Mouse (Mus musculus): ENCODE measurements around the gene A930017K11Rik. TPM values are rescaled to one million over a fixed set of nuclear protein-coding genes. Genes with fewer than 3 reads are reported as not detected.

Gene A930017K11Rik
- polyA plus RNA-seq, 1 experiment from 2014 or later, result 0.77 TPM

GRCm38 (mm10) chr17:25970954-25971707 lies 18.8 kb upstream of the A930017K11Rik start:
- Histone ChIP-seq H3K27ac (no peak overlapping the region), H3K4me3 (no peak overlapping the region), H3K9me3 (no peaks in the 10 kb centered on the region), H3K4me2 (no peak overlapping the region), H3K4me1 (replicated peaks) (peaks cover 10% of the 10 kb centered on the region; the same call in 1 of the 2 replicates), H3K36me3 (peaks cover 6% of the 10 kb centered on the region; the same call in 1 of the 2 replicates), H3K9ac (no peak overlapping the region), H3K27me3 (no peaks in the 10 kb centered on the region)
- WGBS, result 87% methylated on average over 4 of the region's 4 CpGs
- no peak for ATAC-seq (ENCODE audit: low FRiP score)

DNA sequence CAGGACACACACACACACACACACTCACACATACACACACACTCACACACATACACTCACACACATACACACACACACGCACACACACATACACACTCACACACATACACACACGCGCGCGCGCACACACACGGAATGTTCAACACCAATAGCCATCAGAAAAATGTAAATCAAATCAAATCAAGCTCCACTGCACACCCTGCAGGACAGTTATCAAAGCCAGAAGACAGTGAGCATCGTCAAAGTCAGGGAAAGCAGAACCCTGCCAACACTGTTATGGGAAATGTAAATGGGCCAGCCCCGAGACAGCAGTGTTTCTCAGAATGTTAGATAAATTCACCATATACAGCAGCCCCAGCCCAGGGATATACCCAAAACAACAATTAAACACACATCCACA lies 18.1 kb upstream of the A930017K11Rik start:
- Histone ChIP-seq H3K4me1 (replicated peaks) (peaks cover 10% of the 10 kb centered on the region; the same call in 1 of the 2 replicates), H3K27me3 (no peaks in the 10 kb centered on the region), H3K9me3 (no peaks in the 10 kb centered on the region), H3K36me3 (peaks cover 6% of the 10 kb centered on the region; the same call in 1 of the 2 replicates), H3K9ac (no peak overlapping the region), H3K27ac (no peak overlapping the region), H3K4me3 (no peak overlapping the region), H3K4me2 (no peak overlapping the region)
- ATAC-seq (ENCODE audit: low FRiP score), result no peak
- WGBS, result 89% methylated on average over 9 of the region's 9 CpGs

- H3K36me3 ChIP-seq, result peaks cover 23% of the 10 kb centered on the region
- no peak overlapping the region for H3K9ac ChIP-seq
- H3K9me3 ChIP-seq, result no peaks in the 10 kb centered on the region
- peaks cover 18% of the 10 kb centered on the region; the same call in 1 of the 2 replicates for H3K4me1 ChIP-seq (replicated peaks)
- H3K4me2 ChIP-seq, result no peak overlapping the region
- no peak overlapping the region for H3K27ac ChIP-seq
- no peak overlapping the region for H3K4me3 ChIP-seq
- ATAC-seq (ENCODE audit: low FRiP score), result no peak
- WGBS, result 86% methylated on average over 1 of the region's 1 CpGs
- no peaks in the 10 kb centered on the region for H3K27me3 ChIP-seq
Observed at GRCm38 (mm10) chr17:25968176-25968575, 15.8 kb upstream of the A930017K11Rik start.

DNA sequence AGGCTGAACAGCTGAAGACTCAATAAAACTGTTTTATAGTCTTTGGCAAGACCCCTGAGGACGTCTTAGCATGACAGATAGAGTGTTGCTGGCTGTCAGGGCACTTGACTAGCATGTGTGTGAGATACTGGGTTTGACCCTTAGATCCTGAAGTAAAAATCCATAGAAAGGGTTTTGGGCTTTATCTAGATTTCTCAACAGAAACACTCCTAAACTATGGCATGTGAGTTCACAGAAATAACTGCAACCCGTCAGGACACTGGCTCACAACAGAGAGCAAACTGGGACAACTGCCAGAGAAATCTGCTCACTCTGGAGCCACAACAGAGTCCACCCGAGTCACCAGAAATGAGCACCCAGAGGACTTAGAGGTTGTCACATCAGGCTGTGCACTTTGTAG lies 15.3 kb upstream of the A930017K11Rik start:
- 70% methylated on average over 3 of the region's 3 CpGs for WGBS
- H3K4me3 ChIP-seq, result no peak overlapping the region
- no peak overlapping the region for H3K9ac ChIP-seq
- ATAC-seq (ENCODE audit: low FRiP score), result no peak
- peaks cover 18% of the 10 kb centered on the region; the same call in 1 of the 2 replicates for H3K4me1 ChIP-seq (replicated peaks)
- no peak overlapping the region for H3K27ac ChIP-seq
- peaks cover 28% of the 10 kb centered on the region for H3K36me3 ChIP-seq
- no peaks in the 10 kb centered on the region for H3K27me3 ChIP-seq
- no peaks in the 10 kb centered on the region for H3K9me3 ChIP-seq
- H3K4me2 ChIP-seq, result no peak overlapping the region

- Histone ChIP-seq H3K9ac (no peak overlapping the region; the same call in 1 of the 2 replicates), H3K27me3 (no peaks in the 10 kb centered on the region)
Observed at GRCm38 (mm10) chr17:25964271-25964670, 11.9 kb upstream of the A930017K11Rik start.

DNA sequence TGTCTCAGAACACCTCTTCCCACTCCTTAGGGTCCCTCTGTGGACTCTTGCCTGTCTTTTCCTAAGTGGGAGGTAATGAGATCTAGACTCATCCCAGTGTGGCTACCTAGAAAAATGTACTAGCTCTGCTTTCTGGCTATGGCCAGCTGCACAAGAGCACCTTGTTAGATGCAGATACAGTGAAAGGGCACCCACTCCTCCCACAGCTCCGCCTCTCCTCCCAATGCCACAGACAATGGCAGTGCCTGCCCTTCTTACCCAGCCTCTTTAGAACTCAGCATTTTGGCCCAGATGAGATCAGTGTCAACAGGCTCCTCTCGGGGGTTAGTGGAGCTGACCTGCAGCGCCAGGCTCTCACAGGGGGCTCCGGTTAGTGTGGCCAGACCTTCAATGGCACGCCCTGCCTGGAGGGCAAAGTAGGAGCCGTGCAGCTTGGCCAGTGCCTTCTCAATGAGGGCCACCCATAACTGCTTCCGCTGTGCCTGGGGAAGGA lies 10.1 kb upstream of the A930017K11Rik start:
- no peaks in the 10 kb centered on the region for H3K27me3 ChIP-seq
- no peak overlapping the region for H3K4me3 ChIP-seq
- peaks cover 69% of the 10 kb centered on the region for H3K36me3 ChIP-seq
- H3K27ac ChIP-seq, result no peak overlapping the region
- no peak overlapping the region; the same call in 1 of the 2 replicates for H3K9ac ChIP-seq
- H3K4me1 ChIP-seq (replicated peaks), result peaks cover 14% of the 10 kb centered on the region; the same call in 1 of the 2 replicates
- ATAC-seq (ENCODE audit: low FRiP score), result no peak
- no peaks in the 10 kb centered on the region for H3K9me3 ChIP-seq
- no peak overlapping the region for H3K4me2 ChIP-seq
- 93% methylated on average over 7 of the region's 7 CpGs for WGBS

More at GRCm38 (mm10) chr17:25964271-25964670, 11.9 kb upstream of the A930017K11Rik start:
- ATAC-seq (ENCODE audit: low FRiP score), result no peak
- H3K27ac ChIP-seq, result no peak overlapping the region
- 87% methylated on average over 7 of the region's 7 CpGs for WGBS
- H3K36me3 ChIP-seq, result peaks cover 52% of the 10 kb centered on the region
- H3K9me3 ChIP-seq, result no peaks in the 10 kb centered on the region
- H3K4me2 ChIP-seq, result no peak overlapping the region
- no peak overlapping the region for H3K4me3 ChIP-seq
- peaks cover 18% of the 10 kb centered on the region; the same call in 1 of the 2 replicates for H3K4me1 ChIP-seq (replicated peaks)

DNA sequence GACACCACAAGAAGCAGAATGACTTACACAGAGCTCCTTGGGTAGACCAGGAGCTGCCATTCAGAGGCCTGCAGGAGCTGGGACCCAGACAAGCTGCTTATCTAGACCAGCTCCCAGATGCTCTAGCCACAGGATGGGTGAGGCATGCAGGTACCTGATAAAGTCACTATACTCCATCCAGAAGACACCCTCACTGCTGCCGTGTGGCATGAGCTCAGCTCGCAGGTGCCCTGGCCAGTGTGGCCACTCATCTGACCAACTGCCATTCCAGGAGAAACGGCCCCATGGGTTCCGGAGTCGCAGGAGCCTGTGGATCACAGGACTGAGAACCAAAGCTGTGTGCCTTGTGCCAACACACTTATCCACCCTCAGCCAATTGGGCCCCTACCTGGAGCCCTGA lies 9.2 kb upstream of the A930017K11Rik start:
- Histone ChIP-seq H3K4me3 (no peak overlapping the region), H3K27me3 (no peaks in the 10 kb centered on the region), H3K36me3 (peaks cover 70% of the 10 kb centered on the region), H3K9ac (no peak overlapping the region), H3K4me2 (no peak overlapping the region), H3K9me3 (no peaks in the 10 kb centered on the region), H3K27ac (no peak overlapping the region), H3K4me1 (replicated peaks) (peaks cover 16% of the 10 kb centered on the region; the same call in 1 of the 2 replicates)
- ATAC-seq (ENCODE audit: low FRiP score), result no peak
- WGBS, result 94% methylated on average over 5 of the region's 5 CpGs

GRCm38 (mm10) chr17:25959630-25960467 lies 7.5 kb upstream of the A930017K11Rik start:
- no peak overlapping the region for H3K9ac ChIP-seq
- ATAC-seq (ENCODE audit: low FRiP score), result no peak
- WGBS, result 95% methylated on average over 23 of the region's 23 CpGs
- H3K4me1 ChIP-seq (replicated peaks), result peaks cover 24% of the 10 kb centered on the region; the same call in 1 of the 2 replicates
- H3K4me2 ChIP-seq, result no peak overlapping the region
- H3K36me3 ChIP-seq, result peaks cover 70% of the 10 kb centered on the region
- H3K27me3 ChIP-seq, result 0 out of 2 replicates have a peak, but pooled peaks cover under 1% of the 10 kb centered on the region
- no peak overlapping the region for H3K4me3 ChIP-seq
- H3K9me3 ChIP-seq, result no peaks in the 10 kb centered on the region
- H3K27ac ChIP-seq, result no peak overlapping the region

DNA sequence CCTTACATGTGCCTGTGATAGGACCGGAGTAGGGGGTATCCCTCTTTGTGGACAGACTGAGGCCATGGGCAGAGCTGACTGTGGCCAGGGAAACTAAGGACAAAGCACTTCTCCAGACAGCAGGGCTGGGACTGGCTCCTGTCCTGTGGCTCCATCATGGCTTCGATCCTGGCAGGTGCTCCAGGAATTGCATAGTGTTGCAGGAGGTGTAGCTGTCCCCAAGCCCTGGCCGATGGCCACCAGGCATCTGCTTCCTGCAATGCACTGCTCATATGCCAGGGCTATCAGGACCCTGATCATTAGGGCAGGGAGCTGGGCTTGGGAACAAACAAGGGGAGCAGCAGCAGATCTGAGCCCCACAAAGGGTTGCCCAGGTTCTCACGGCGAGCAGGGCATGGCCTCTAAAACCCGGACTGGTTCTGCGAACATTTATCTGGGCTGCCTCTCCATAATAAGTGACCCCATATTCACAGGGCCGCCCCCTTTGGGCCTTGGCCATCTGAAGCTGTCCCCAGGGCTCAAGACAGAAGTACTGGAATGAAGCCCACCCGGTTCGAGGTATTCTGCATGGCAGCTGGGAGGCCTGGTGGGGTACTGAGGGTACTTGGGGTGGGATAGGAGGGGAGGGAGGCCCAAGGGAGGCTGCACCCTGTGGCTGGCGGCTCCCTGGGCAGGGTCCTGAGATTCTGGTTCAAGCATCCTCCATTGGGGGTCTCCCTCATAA lies 6.6 kb upstream of the A930017K11Rik start:
- 94% methylated on average over 11 of the region's 11 CpGs for WGBS
- no peak overlapping the region for H3K9ac ChIP-seq
- ATAC-seq (ENCODE audit: low FRiP score), result no peak
- peaks cover 16% of the 10 kb centered on the region; the same call in 1 of the 2 replicates for H3K4me1 ChIP-seq (replicated peaks)
- no peak overlapping the region for H3K4me3 ChIP-seq
- H3K36me3 ChIP-seq, result peaks cover 62% of the 10 kb centered on the region
- no peak overlapping the region for H3K4me2 ChIP-seq
- no peaks in the 10 kb centered on the region for H3K9me3 ChIP-seq
- peaks cover 7% of the 10 kb centered on the region for H3K27me3 ChIP-seq
- 0 out of 2 replicates have a peak overlapping the region, but pooled peaks have one; percentile 19 for H3K27ac ChIP-seq

GRCm38 (mm10) chr17:25957586-25958051 lies 5.3 kb upstream of the A930017K11Rik start:
- no peaks in the 10 kb centered on the region for H3K9me3 ChIP-seq
- H3K4me1 ChIP-seq (replicated peaks), result peaks cover 16% of the 10 kb centered on the region; the same call in 1 of the 2 replicates
- no peak for ATAC-seq (ENCODE audit: low FRiP score)
- H3K36me3 ChIP-seq, result peaks cover 48% of the 10 kb centered on the region
- no peak overlapping the region for H3K4me2 ChIP-seq
- peak overlapping the region; percentile 52 for H3K27ac ChIP-seq
- peaks cover 20% of the 10 kb centered on the region for H3K27me3 ChIP-seq
- H3K9ac ChIP-seq, result no peak overlapping the region
- no peak overlapping the region for H3K4me3 ChIP-seq
- 83% methylated on average over 14 of the region's 14 CpGs for WGBS

DNA sequence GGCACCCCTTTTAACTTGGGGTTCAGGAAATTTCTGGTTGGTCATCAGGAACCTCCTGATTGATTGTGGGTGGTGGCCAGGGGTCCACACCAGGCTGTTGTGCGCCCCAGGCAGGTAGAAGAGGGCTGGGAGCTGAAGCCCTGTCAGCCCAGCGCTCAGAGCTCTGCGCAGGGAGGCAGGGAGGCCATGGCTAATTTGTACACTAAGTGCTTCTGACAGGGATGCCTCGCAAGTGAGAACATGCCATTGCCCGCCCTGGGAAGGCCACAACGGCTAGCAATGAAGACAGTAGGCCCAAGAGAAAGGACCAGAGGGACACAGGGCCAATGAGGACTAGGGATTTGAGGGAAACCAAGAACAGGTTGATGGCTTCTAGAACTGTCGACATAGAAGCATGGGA lies 4.3 kb upstream of the A930017K11Rik start:
- no peak for ATAC-seq (ENCODE audit: low FRiP score)
- Histone ChIP-seq H3K4me3 (no peak overlapping the region), H3K4me1 (replicated peaks) (peaks cover 23% of the 10 kb centered on the region), H3K4me2 (no peak overlapping the region), H3K9me3 (no peaks in the 10 kb centered on the region), H3K27me3 (peaks cover 30% of the 10 kb centered on the region), H3K27ac (no peak overlapping the region), H3K36me3 (peaks cover 39% of the 10 kb centered on the region), H3K9ac (0 out of 2 replicates have a peak overlapping the region, but pooled peaks have one; percentile 24)
- WGBS, result 73% methylated on average over 7 of the region's 7 CpGs
